8 mouse cellular contexts compared by ENCODE assay signal in the genomic region with DNA sequence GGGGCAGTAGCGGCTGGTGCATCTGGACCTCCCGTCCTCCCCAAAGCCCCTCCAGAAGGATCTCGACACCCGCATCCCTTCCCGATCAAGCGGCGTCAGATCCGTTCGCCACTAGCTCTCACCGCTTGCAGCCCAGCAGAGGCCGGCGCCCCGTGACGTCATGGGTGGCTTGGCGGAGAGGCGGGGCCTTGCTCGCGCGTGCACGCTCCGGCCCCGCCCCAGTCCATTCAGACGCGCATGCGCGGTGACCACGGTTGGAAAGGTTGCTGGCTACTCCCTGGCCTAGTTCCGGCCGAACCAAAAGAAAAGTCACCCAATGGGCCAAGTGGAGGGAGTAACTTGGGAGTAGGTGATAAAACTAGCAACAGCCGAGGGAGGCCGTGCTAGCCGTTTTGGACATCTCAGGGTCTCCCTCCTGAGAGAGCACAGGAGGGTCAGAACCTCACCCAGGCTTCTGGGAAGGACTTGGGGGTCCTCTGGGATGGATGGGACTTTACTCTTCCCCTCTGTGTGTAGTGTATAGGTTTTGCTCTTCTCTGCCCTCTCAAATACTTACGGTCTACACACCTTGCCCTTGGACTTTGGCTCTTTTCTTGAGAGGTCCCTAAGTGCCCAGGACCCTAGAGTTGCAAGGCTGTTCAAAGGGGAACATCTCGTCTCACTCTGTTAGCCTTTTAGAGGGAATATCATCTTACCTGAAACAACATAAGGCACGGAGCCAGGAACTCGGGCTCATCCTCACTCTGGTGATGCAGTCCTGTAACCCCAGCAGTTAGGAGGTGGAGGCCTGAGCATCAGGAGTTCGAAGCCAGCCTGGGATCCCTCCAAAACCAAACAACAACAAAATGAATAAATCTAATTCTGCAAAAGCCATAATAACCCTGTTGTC. TPM values are rescaled to one million over a fixed set of nuclear protein-coding genes. Genes with fewer than 3 reads are reported as not detected.
DNase-seq lines count a peak whose midpoint lies in the region; ATAC-seq lines count a peak whose summit lies in the region.

No protein-coding gene starts in this region.

- ATAC-seq in embryonic facial prominence, embryonic 14.5 days (ENCODE audit: low read depth): peak; percentile 96
- ATAC-seq in kidney, embryonic 14.5 days (ENCODE audit: low FRiP score, low TSS enrichment): peak; percentile 96
- peak; percentile 91 for ATAC-seq in limb, embryonic 15.5 days (ENCODE audit: insufficient number of reproducible peaks, low FRiP score, low TSS enrichment, low read depth)

- H3K9me3 ChIP-seq in embryonic facial prominence, embryonic 14.5 days (ENCODE audit: control insufficient read depth, low read length): no peaks in the 10 kb centered on the region
- H3K9me3 ChIP-seq in kidney, embryonic 14.5 days (ENCODE audit: control insufficient read depth, low read length): no peaks in the 10 kb centered on the region
- no peaks in the 10 kb centered on the region for H3K9me3 ChIP-seq in limb, embryonic 15.5 days

- H3K4me2 ChIP-seq in embryonic facial prominence, embryonic 14.5 days (ENCODE audit: low read depth, low read length): peak overlapping the region; percentile 74
- peak overlapping the region; percentile 61 for H3K4me2 ChIP-seq in kidney, embryonic 14.5 days (replicated peaks; ENCODE audit: low read depth, low read length)
- H3K4me2 ChIP-seq in limb, embryonic 15.5 days: peak overlapping the region; percentile 67

- H3K27me3 ChIP-seq in embryonic facial prominence, embryonic 14.5 days (replicated peaks; ENCODE audit: control insufficient read depth, insufficient read depth, low read length): no peaks in the 10 kb centered on the region
- H3K27me3 ChIP-seq in kidney, embryonic 14.5 days (ENCODE audit: control insufficient read depth, insufficient read depth, low read length): no peaks in the 10 kb centered on the region
- H3K27me3 ChIP-seq in limb, embryonic 15.5 days: no peaks in the 10 kb centered on the region

- H3K36me3 ChIP-seq in embryonic facial prominence, embryonic 14.5 days (ENCODE audit: control insufficient read depth, insufficient read depth, low read length): no peaks in the 10 kb centered on the region
- H3K36me3 ChIP-seq in kidney, embryonic 14.5 days (ENCODE audit: control insufficient read depth, insufficient read depth, low read length): no peaks in the 10 kb centered on the region
- 0 out of 2 replicates have a peak, but pooled peaks cover 3% of the 10 kb centered on the region for H3K36me3 ChIP-seq in limb, embryonic 15.5 days

- DNase-seq in 3T3-L1 (ENCODE audit: low read depth, low spot score): peak; percentile 88
- peak; percentile 99 for DNase-seq in adrenal gland, postnatal 4 days (ENCODE audit: low spot score in 2 of 2)
- peak; percentile 94 for DNase-seq in embryonic facial prominence, embryonic 14.5 days (ENCODE audit: low spot score)
- peak; percentile 93 to 95 for DNase-seq in heart, adult 9 months (ENCODE audit: low spot score in 2 of 2)
- peak; percentile 77 to 89 for DNase-seq in monocyte, adult 2 months (ENCODE audit: low read depth in 1 of 2, low spot score in 2 of 2)
- peak; percentile 91 to 92 for DNase-seq in spleen, postnatal 36 days (ENCODE audit: low spot score in 2 of 2)

- peak overlapping the region; percentile 56 for H3K4me3 ChIP-seq in embryonic facial prominence, embryonic 14.5 days (ENCODE audit: low read depth, low read length)
- H3K4me3 ChIP-seq in kidney, embryonic 14.5 days (ENCODE audit: low read length): peak overlapping the region; percentile 51
- H3K4me3 ChIP-seq in limb, embryonic 15.5 days: peak overlapping the region; percentile 72

- H3K27ac ChIP-seq in embryonic facial prominence, embryonic 14.5 days (replicated peaks; ENCODE audit: low read depth, low read length): peak overlapping the region; percentile 58; the same call in 1 of the 2 replicates
- peak overlapping the region; percentile 18; the same call in 1 of the 2 replicates for H3K27ac ChIP-seq in kidney, embryonic 14.5 days (ENCODE audit: low read depth, low read length)
- H3K27ac ChIP-seq in limb, embryonic 15.5 days: peak overlapping the region; percentile 83

- WGBS in embryonic facial prominence, embryonic 14.5 days: 11% methylated on average over 36 of the region's 37 CpGs
- 9% methylated on average over 37 of the region's 37 CpGs for WGBS in kidney, embryonic 14.5 days
- 11% methylated on average over 37 of the region's 37 CpGs for WGBS in limb, embryonic 15.5 days

- H3K4me1 ChIP-seq in embryonic facial prominence, embryonic 14.5 days (ENCODE audit: control insufficient read depth, insufficient read depth, low read length): peaks cover 10% of the 10 kb centered on the region; the same call in 1 of the 2 replicates
- H3K4me1 ChIP-seq in kidney, embryonic 14.5 days (ENCODE audit: control insufficient read depth, insufficient read depth, low read length): peaks cover 9% of the 10 kb centered on the region; the same call in 1 of the 2 replicates
- H3K4me1 ChIP-seq in limb, embryonic 15.5 days: peaks cover 16% of the 10 kb centered on the region

- H3K9ac ChIP-seq in embryonic facial prominence, embryonic 14.5 days (ENCODE audit: low read depth, low read length): peak overlapping the region; percentile 72
- H3K9ac ChIP-seq in kidney, embryonic 14.5 days (ENCODE audit: low read depth, low read length): peak overlapping the region; percentile 64
- peak overlapping the region; percentile 67 for H3K9ac ChIP-seq in limb, embryonic 15.5 days

RNA-seq across cellular contexts. Expression of a gene that starts 13.8 kb away (rescaled TPM):
- total RNA-seq in adrenal gland, postnatal 4 days (2021): 100 to 1,000 TPM; 104 to 108 TPM
- polyA plus RNA-seq in embryonic facial prominence, embryonic 14.5 days (2014; fragmentation: Nextera tagmentation; extraction: Ambion mirVana): 29.1 and 31.9 TPM in 2 replicates
- polyA plus RNA-seq in kidney, embryonic 14.5 days (2014; fragmentation: Nextera tagmentation; extraction: Ambion mirVana): 24.9 and 29.2 TPM in 2 replicates
- polyA plus RNA-seq in limb, embryonic 15.5 days (2015; fragmentation: Nextera tagmentation; extraction: Ambion mirVana): 40.9 and 46.3 TPM in 2 replicates

RNA-seq across cellular contexts. Expression of a gene that starts 24.4 kb away (rescaled TPM):
- total RNA-seq in adrenal gland, postnatal 4 days (2021): 10 to 100 TPM; 34.9 to 39.0 TPM
- polyA plus RNA-seq in embryonic facial prominence, embryonic 14.5 days (2014; fragmentation: Nextera tagmentation; extraction: Ambion mirVana): 30.2 and 33.2 TPM in 2 replicates
- polyA plus RNA-seq in kidney, embryonic 14.5 days (2014; fragmentation: Nextera tagmentation; extraction: Ambion mirVana): 27.4 and 30.5 TPM in 2 replicates
- polyA plus RNA-seq in limb, embryonic 15.5 days (2015; fragmentation: Nextera tagmentation; extraction: Ambion mirVana): 31.3 and 35.1 TPM in 2 replicates

RNA-seq across cellular contexts. Expression of a gene that starts 30.3 kb away (rescaled TPM):
- total RNA-seq in adrenal gland, postnatal 4 days (2021): 10 to 100 TPM; 27.3 to 28.5 TPM
- 13.7 and 16.8 TPM in 2 replicates for polyA plus RNA-seq in embryonic facial prominence, embryonic 14.5 days (2014; fragmentation: Nextera tagmentation; extraction: Ambion mirVana)
- polyA plus RNA-seq in kidney, embryonic 14.5 days (2014; fragmentation: Nextera tagmentation; extraction: Ambion mirVana): 13.1 and 19.4 TPM in 2 replicates
- 13.5 and 15.3 TPM in 2 replicates for polyA plus RNA-seq in limb, embryonic 15.5 days (2015; fragmentation: Nextera tagmentation; extraction: Ambion mirVana)

RNA-seq across cellular contexts. Expression of a gene that starts 36.2 kb away (rescaled TPM):
- total RNA-seq in adrenal gland, postnatal 4 days (2021): 10 to 100 TPM; 49.7 to 51.9 TPM
- 75.0 and 86.1 TPM in 2 replicates for polyA plus RNA-seq in embryonic facial prominence, embryonic 14.5 days (2014; fragmentation: Nextera tagmentation; extraction: Ambion mirVana)
- 92.4 and 94.0 TPM in 2 replicates for polyA plus RNA-seq in kidney, embryonic 14.5 days (2014; fragmentation: Nextera tagmentation; extraction: Ambion mirVana)
- 80.7 and 82.1 TPM in 2 replicates for polyA plus RNA-seq in limb, embryonic 15.5 days (2015; fragmentation: Nextera tagmentation; extraction: Ambion mirVana)

RNA-seq across cellular contexts. Expression of a gene that starts 36.6 kb away (rescaled TPM):
- 10 to 100 TPM; 32.3 to 41.4 TPM for total RNA-seq in adrenal gland, postnatal 4 days (2021)
- 13.2 and 14.8 TPM in 2 replicates for polyA plus RNA-seq in embryonic facial prominence, embryonic 14.5 days (2014; fragmentation: Nextera tagmentation; extraction: Ambion mirVana)
- polyA plus RNA-seq in kidney, embryonic 14.5 days (2014; fragmentation: Nextera tagmentation; extraction: Ambion mirVana): 22.8 and 23.5 TPM in 2 replicates
- polyA plus RNA-seq in limb, embryonic 15.5 days (2015; fragmentation: Nextera tagmentation; extraction: Ambion mirVana): 26.7 and 30.1 TPM in 2 replicates

Comparison
In these comparisons a context has a peak if more than half of its experiments do, and no peak if none do; other contexts are left out.
1. Peak in every context shown above with its lines: DNase-seq, ATAC-seq, H3K4me3 ChIP-seq and H3K27ac ChIP-seq.
2. H3K27ac ChIP-seq: peak in every context shown above with its lines; median percentile 83 in limb, embryonic 15.5 days; 58 in embryonic facial prominence, embryonic 14.5 days; 18 in kidney, embryonic 14.5 days.